Mouse (Mus musculus): ENCODE measurements at regions not wholly inside any gene's neighbourhood (a gene's known extent, or its start where the extent isn't known, plus 50 kb on each side); places are given as distances from the start of the nearest gene placed in this dataset.
"Not testable (repeated sequence)": the region's sequence is repeated elsewhere in the genome, so short reads cannot be mapped to it uniquely, and the experiment has no call there.

DNA sequence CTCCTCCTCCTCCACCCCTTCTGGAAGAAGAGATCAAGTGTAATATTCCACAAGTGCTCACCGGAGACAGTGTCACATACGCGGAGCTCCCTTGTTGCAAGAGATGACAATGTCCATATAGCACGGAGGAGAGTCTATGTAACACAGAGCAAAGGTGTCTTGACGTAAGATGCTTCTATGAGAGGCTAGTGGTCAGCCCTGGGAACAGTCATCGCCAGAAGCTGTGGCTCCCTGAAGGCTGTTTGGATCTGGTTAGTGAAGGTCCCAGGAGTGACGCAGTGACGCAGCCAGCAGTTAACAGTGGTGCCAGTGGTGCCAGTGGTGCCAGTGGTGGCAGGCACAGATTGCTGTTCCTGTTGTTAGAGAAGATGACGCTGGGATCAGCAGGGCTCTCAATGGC, 66.9 kb downstream of the Twistnb start:
- no peak for DNase-seq (ENCODE audit: low read depth)

DNA sequence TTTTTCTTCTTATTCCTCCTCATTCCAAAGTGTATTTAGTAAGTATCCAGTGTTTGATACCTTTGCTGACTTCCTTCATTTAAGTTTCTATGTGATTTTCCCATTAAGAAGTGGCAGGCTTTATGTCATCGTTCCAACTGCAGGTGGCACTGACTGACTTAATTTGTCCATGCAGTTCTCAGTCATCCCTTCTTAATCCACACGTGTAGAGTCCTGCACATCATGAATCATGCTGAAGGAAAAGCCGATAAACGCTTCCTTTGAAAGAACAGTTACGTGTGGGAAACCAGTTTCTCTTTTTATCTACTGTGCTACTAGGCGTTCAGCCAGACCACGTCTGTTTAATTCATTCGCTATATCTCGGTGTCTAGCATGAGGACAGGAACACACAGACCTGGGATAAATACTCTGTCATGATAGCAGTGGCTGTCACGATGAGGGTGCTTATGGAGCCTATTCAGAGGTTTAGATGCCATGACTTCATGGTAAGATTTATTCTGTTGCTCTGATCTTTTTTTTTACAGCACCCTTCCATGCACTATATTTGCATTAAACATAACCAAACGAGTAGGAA, 68.0 kb downstream of the Twistnb start:
- peak; percentile 15 for DNase-seq (ENCODE audit: low read depth)

DNA sequence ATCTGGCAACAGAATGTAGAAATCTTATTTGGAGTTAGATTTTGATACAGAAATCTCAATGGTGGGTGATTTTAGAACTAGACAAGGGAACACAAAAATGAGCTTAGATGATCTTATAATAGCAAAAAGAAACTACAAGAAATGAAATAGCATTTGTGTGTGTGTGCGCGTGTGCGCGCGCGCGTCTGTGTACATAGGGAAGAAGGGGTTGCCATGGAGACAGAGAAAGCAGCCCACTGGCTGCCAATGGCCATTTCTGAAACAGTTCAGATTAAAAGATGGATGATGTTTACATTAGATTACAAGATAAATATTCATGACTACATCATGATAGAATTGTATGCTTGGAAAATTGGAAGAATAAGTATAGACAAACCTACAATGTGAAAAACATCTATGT, 112.1 kb downstream of the Twistnb start:
- DNase-seq (ENCODE audit: low read depth) = no peak

DNA sequence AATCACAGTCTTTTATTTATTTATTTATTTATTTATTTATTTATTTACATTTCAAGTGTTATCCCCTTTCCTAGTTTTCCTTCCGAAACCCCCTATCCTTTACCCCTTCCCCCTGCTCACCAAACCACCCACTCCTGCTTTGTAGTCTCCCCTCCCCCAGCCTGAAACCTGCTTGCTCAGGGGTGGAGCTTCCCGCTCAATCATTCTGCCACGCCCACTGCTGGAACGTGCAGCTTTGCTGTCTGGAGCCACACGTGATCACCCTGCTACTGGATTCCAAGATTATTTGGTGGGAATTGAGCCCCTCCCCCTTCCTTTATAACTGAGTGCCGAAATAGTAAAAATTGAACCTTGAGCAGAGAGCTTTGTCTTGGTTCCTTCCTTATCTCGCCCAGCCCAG, 122.2 kb downstream of the Twistnb start:
- DNase-seq (ENCODE audit: low read depth) = not testable (repeated sequence)

DNA sequence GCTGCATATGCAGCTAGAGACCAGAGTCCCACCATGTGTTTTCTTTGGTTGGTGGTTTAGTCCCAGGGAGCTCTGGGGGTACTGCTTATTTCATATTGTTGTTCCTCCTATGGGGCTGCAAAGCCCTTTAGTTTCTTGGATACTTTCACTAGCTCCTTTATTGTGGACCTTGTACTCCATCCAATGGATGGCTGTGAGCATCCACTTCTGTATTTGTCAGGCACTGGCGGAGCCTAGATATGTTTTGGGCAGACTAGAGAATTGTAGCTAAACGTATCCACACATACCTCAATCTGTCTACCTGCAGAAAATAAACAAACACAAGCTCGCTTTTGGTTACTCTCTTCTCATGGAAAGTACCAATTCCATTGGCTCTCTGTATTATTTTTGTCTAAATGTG, 122.8 kb downstream of the Twistnb start:
- DNase-seq (ENCODE audit: low read depth) = no peak

DNA sequence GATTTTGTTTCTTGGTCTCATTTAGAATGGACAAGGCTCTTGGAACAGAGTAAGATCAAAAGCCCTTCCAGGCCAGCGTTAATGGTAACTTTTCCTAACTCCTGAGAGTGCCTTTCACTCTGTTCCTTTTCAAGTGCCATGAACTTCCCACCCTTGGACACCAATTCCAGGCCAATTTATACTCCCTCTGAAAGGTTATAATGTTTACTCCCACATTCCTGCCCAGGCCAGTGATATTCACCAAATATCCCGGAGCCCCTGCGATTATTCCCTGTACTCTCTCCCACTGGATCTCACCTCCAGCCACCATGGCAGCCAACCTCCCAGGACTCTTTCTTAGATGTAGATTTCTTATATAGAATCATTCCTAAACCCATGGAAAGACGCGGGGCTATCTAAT, 123.2 kb downstream of the Twistnb start:
- no peak for DNase-seq (ENCODE audit: low read depth)

DNA sequence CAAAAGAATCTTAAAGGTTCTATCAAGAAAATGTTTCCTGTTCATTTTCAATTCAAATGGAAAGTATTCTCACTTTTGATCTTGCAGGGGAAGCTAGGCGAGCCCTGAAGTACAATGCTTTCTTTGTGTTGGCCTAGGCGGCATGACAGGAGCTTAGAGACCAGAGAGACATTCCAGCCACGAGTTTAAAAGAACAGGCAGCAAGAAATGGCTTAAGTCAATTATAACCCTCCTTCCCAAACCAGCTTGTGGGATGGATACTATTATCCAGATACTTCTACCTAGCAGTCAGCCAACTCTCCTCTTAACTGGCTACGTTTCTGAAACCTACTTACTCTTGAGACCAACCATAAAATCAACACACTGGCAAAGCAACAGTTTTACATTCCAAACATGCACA, 124.3 kb downstream of the Twistnb start:
- DNase-seq (ENCODE audit: low read depth) = peak; percentile 60

DNA sequence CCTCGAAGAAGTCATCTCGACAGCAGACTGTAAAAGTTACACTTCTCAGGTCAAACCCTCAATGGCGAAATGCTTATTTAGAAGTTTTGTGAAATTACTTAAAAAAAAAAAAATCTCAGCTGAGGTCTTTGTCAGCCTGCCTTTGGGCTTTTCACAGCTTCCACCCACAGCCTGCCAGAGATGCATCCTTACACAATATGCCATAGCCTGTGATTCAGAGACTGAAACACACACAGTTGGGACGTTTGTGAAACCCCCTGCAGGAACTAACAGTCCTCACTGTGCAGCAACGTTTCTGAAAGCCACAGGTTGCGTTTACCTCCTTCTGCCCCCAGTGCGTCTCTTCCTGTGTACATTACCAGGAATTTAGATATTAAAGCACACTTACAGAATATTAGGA, 131.7 kb downstream of the Twistnb start:
- DNase-seq (ENCODE audit: low read depth) = no peak

DNA sequence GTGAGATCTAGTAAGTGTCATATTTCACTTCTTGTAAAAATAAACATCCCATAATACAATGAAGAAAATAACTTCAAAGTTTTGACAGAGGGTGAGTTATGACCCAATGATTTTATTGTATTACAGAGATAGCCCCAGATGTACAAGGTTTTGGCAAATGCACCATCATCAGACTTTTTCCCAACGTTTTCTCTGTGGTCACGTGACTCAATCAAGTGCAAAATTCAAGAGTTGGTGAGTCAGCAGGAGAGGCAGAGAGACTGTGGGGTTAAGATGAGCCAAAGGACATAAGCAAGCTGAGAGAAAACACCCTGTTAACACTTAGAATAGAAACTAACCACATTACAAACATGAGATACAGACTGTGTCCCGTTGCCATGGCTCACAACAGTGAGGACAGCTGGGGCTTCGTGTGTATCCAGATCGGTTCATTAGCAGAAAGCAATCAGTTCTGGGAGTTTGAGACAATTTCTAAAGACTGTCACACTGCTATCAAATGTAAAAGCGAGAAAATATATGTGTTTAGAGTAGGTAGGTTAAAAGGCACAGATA, 148.5 kb downstream of the Twistnb start:
- no peak for DNase-seq (ENCODE audit: low read depth)

DNA sequence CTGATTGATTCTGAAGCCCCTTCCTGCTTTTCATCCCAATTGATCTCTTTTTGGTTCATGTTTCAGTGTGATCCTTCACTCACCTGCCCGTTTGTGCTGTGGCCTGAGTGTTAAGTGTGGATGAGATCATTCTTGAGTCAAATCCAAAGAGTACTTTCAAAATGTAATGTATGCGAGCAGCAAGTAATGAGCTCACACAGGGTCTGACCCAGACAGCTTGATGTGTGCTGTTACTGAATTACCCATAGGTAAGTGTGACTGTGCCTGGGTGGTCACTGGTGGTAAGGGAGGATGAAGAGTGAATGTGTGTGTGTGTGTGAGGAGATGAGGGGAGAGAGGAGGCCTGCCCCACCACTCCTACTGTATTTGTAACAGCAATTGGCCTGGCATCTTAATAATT, 151.4 kb downstream of the Twistnb start:
- no peak for DNase-seq (ENCODE audit: low read depth)

DNA sequence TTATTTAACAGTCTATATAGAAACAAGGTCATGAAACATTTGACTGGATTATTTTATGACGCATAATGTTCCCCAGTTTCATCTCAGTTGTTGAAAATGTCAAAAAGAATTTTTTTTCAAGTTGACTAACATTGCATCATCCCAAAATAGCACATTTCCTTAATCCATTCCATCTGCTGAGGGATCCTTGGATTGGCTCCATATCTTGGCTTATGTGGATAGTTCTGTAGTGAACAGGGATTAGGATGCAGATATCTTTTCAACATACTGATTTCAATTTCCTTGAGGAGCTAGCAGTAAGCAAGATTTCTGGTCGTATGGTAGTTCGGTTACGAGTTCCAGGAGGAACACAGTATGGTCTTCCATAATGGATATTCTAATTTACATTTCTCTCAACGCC, 161.6 kb downstream of the Twistnb start:
- no peak for DNase-seq (ENCODE audit: low read depth)

DNA sequence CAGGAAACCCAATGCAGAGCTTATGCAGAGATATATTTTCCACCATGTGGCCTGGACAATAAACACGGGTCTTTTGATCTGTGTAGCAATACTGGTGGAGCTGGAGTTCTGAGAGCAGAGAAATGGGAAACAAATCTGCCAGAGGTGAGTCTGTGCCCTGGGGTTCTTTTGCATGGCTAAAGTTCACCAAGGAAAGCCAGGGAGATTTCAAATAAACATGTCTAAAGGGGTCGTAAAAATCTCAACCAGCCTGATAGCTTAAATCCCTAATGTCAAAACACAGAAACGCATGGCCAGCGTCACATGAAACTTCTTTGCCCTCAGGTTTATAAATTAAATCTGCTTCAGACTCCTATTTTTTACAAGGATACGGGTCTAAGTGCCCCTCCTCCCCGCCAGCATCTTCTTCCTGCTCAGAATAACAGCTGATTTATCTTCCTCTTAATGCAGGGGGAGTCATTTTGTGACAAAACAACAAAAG, 163.0 kb downstream of the Twistnb start:
- no peak for DNase-seq (ENCODE audit: low read depth)

DNA sequence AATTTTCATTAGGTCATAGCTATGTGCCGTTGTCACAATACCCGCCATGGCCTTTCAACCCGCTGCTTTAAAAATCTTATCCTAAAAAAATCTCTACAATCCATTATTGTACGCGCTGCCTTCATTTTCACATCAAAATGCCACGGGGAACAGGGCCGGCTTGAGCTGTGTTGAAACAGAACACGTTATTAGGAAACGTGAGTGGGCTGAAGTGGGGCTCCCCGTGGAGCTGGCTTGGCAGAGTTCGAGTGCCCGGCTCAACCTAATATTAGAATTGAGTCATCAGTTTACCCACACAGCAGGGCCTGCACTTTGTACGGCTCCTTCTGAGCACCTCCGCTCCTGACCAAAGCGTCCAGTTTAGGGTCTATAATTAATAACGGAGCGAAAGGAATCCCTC, 163.5 kb downstream of the Twistnb start:
- DNase-seq (ENCODE audit: low read depth) = no peak

DNA sequence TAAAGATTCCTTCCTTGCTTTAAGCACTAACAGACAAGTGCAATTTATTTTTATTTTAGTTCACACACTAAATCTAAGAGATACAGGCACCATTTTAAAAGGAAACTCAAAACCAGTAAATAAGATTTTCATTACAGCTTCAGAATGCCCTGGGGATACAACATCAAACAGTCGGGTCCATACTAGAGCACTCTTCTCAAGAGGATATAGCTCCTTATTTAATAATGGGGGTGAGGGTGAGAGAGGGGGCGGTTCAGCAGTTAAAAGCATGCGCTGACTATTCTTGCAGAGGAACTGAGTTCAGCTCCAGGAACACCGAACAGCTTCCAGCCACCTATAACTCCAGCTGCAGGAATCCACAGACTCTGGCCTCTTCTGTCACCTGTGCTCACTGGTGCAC, 164.2 kb downstream of the Twistnb start:
- no peak for DNase-seq (ENCODE audit: low read depth)

DNA sequence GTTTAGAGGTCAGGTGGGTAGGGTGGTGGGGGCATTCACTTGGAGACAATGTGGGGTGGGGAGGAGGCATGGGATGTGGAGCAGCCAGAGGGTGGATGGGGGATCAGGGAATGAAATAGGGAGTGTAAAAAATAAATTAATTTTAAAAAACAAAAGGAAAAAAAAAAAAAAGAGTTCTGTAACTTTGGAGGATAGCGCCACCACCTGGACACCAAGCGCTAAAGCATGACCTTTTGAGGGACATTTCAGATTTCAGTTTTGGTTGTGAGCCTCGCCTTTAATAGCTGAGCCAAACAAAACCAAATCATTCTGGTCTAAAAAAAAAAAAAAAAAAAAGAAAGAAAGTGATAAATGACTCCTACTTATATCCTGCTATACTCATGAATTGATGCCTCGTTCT, 176.0 kb downstream of the Twistnb start:
- no peak for DNase-seq (ENCODE audit: low read depth)

DNA sequence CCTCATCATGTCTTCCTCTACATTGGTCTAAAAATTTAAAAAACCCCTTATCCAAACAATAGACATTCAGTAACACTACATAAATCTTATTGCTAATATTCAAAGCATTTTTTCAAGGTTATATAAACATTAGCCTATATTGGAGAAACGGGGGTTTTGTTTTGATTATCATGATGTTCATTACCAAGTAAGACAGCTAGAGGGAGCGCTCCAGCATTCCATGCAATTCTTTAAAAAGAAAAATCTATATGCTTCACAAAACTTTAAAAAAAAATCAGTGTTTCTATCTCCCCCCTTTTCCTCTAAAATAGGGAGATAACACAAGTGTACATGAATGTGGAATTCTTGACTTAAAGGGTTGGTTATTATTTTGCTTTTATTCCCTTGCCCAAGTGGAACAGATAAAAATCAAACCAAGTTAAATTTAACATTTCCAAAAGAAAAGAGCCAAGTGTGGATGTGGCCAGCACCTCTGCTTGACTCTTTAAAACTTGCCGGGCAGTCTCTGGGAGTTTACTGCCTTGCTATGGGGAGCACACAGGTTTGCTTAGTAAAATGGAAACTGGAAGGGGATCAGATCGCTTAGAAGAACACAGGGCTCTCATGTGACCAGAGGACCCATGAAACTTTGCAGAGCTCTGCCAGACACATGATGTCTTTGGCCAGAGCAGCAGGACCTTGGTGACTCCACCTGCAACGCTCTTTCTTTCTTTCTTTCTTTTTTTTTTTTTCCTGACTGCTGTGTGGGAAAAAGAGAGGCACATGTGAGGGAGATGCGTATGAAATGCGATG, 178.6 kb downstream of the Twistnb start:
- DNase-seq (ENCODE audit: low read depth) = no peak

DNA sequence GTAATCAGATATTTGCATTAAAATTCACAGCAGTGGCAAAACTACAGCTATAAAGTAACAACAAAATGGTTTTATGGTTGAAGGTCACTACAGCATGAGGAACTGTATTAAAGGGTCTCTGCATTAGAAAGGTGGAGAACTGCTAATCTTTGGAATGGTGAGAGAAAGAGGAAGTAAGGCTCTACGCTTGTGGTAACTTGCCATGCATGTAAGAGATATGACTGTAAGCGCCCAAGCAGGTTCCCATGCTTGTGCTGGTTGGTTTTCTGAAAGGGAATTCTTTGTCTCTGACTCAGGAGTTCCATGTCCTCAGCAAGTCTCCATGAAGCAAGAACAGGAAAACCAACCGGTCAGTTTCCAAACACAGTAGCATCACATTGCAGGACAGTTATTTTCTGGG, 182.9 kb downstream of the Twistnb start:
- no peak for DNase-seq (ENCODE audit: low read depth)

DNA sequence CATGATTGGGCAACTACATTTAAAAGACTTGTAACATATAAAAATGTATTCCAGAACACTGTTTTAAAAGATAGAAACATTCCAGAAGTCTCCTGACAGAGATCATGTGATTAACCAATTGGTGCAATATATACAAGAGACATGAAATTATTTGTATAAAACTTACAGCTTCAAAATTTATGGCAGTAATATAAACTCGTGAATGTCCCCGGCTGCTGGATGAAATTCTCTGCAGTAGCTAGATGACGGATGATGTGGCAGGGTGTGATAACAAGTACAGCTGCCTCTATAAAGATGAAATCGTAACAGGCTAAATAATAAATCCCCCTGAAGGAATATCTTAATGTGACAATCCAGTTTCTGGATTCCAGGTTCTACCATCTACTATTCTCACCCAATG, 191.0 kb downstream of the Twistnb start:
- DNase-seq (ENCODE audit: low read depth) = no peak

DNA sequence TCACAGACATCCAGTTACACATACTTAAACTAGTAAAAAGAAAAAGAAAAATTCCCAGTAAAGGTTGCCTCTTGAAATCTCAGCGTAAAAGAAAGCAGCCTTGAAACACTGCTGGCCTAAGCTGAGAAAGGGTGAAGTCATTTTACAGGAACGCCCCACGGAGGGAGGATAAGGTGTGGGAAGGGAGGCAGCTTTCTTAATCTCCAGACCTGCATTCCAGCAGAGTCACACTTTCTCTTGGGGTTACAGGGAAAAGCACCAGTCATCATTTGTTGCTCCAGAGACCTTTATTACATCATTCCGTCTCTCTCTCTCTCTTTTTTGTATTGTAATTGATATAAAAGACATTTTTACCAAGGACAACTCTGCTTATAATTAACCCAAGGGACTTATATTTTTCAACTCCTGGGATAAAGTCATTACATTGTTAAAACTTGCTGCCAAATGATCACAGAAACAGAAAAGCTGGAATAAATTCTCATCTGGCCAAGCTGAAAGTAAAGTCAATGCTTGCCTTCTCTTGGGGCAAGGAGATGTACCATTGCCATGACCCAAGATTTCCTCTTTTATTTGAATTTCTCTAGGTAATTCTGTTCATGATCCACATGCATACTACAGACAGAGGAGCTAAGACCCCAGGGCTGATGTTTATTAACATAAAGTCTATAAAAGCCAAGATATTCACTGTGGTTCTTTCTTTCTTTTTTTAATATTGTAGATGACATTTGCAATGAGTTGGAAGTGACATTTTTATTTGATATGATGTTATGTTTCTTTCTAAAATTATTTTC, 196.9 kb downstream of the Twistnb start:
- no peak for DNase-seq (ENCODE audit: low read depth)

DNA sequence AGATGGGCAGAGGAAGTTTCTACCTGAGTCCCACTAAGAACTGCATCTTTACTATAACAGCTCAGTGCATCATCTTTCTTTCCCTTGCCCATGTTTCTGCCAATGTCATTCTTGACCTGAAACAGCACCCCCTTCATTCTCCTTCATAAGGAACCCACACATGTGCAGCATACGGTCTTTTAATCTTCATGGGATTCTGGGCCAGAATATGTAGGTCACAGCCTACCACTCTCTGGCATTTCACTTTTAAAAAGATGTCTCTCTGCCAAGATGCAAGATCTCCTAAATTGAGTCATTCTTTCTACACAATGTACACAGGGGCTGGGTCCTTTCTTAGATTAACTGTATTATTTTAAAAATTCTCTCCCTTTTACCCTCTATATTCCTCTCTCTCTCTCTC, 223.2 kb downstream of the Twistnb start:
- no peak for DNase-seq (ENCODE audit: low read depth)

DNA sequence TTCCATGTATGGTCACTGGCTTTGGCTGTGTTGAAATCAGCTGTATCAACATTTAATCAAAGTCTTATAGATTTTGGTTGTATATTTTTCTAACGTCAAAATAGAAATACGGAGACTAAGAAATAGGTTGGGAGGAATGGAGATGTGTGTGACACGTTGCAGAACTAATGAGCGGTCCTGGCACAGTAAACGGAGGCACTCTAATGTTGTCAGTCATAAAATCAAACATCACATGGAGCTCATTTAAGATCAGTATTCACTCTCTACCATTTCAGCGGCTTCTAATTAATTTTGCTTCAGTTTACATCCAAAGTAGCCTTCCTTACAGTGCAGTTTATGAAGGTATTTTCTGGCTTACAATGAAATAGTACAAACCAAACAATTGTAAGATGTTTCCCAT, 246.1 kb downstream of the Twistnb start:
- DNase-seq (ENCODE audit: low read depth) = no peak

DNA sequence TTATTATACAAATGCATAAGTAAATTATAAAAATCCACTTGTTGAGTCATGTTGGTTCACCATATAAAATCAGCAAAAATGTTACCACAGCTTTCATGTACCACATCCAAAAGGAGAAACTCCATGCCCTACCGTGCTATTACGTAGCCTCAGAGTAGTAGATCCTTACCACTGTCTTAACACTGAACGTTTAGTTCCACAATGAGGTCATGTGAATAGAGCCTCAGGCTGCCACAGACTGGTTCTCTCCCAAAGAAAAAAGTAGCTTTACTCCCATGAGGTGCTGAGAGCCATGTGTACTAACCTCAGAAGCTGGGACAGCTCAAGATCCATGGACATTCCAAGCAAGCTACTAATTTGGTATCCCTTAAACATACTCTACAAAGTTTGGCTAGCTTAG, 235.4 kb upstream of the Ferd3l start:
- no peak for DNase-seq (ENCODE audit: low read depth)

DNA sequence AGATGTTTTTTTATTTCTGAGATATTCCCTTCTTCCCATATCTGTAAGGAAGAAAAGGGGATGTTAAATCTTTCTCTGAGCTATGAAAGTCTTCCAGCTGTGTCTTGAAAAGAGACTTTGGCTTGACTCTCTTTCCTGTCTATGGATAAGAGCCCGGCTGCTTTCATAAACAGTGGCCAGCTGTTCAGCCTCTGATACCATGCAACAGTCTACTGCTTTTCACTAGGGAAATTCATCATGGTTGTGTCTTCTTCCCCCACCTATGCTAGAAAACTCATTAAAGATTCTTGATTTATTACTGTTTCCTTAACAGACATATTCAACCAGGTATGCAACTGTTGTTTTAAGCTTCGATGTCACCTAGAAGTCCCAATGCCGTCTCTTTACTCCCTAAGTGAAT, 213.8 kb upstream of the Ferd3l start:
- no peak for DNase-seq (ENCODE audit: low read depth)

Measured in fibroblast of lung, adult 2 months (primary cell).